Mouse (Mus musculus): ENCODE results near the gene Hoxc11. TPM values are rescaled to one million over a fixed set of nuclear protein-coding genes. Genes with fewer than 3 reads are reported as not detected.

The Hoxc11 gene
- total and polyA plus RNA-seq, 3 experiments: not detected

GRCm38 (mm10) chr15:102991782-102992181 is 37.6 kb downstream of the Hoxc11 start:
- no peaks in the 10 kb centered on the region for H3K79me2 ChIP-seq (ENCODE audit: control insufficient read depth, insufficient read depth, low read length, poor library complexity)
- no peak overlapping the region for H3K9ac ChIP-seq (ENCODE audit: control insufficient read depth, low read depth, low read length, poor library complexity, severe bottlenecking)
- DNase-seq (ENCODE audit: low read depth, low spot score): no peak
- H3K9me3 ChIP-seq (replicated peaks; ENCODE audit: insufficient read depth, low read length): no peaks in the 10 kb centered on the region
- H3K36me3 ChIP-seq (ENCODE audit: control insufficient read depth in 1 of 2, insufficient read depth in 2 of 2, low read length in 2 of 2): peaks cover 0 to 8% of the 10 kb centered on the region in 2 experiments; a peak in 1 of 4 replicates
- no peaks in the 10 kb centered on the region for H3K27me3 ChIP-seq (ENCODE audit: control insufficient read depth in 1 of 2, insufficient read depth in 2 of 2, low read length in 2 of 2)
- no peak overlapping the region for H3K4me3 ChIP-seq (ENCODE audit: control insufficient read depth in 1 of 2, insufficient read depth in 1 of 2, low read depth in 2 of 2, low read length in 2 of 2)
- H3K27ac ChIP-seq (ENCODE audit: control insufficient read depth, low read depth, low read length): no peak overlapping the region
- no peak for TF ChIP-seq RAD21 (IDR thresholded peaks at IDR 0.05; ENCODE audit: low read depth, low read length)
- H3K4me1 ChIP-seq (ENCODE audit: control insufficient read depth in 1 of 2, insufficient read depth in 2 of 2, low read length in 2 of 2): 0 out of 4 replicates have a peak, but pooled peaks cover 0 to 7% of the 10 kb centered on the region in 2 experiments

GRCm38 (mm10) chr15:102992206-102992605 is 38.0 kb downstream of the Hoxc11 start:
- Histone ChIP-seq H3K4me3 (ENCODE audit: control insufficient read depth in 1 of 2, insufficient read depth in 1 of 2, low read depth in 2 of 2, low read length in 2 of 2) (no peak overlapping the region), H3K27ac (ENCODE audit: control insufficient read depth, low read depth, low read length) (no peak overlapping the region), H3K79me2 (ENCODE audit: control insufficient read depth, insufficient read depth, low read length, poor library complexity) (no peaks in the 10 kb centered on the region), H3K4me1 (ENCODE audit: control insufficient read depth in 1 of 2, insufficient read depth in 2 of 2, low read length in 2 of 2) (0 out of 4 replicates have a peak, but pooled peaks cover 0 to 10% of the 10 kb centered on the region in 2 experiments), H3K27me3 (ENCODE audit: control insufficient read depth in 1 of 2, insufficient read depth in 2 of 2, low read length in 2 of 2) (no peaks in the 10 kb centered on the region), H3K36me3 (ENCODE audit: control insufficient read depth in 1 of 2, insufficient read depth in 2 of 2, low read length in 2 of 2) (peaks cover 0 to 11% of the 10 kb centered on the region in 2 experiments; a peak in 1 of 4 replicates), H3K9me3 (replicated peaks; ENCODE audit: insufficient read depth, low read length) (no peaks in the 10 kb centered on the region), H3K9ac (ENCODE audit: control insufficient read depth, low read depth, low read length, poor library complexity, severe bottlenecking) (no peak overlapping the region)
- TF ChIP-seq GABPA (IDR thresholded peaks at IDR 0.05; ENCODE audit: low read depth, low read length) (no peak), ELF1 (IDR thresholded peaks at IDR 0.05; ENCODE audit: low read depth, low read length) (no peak), MEF2A (IDR thresholded peaks at IDR 0.05; ENCODE audit: extremely low read depth, insufficient replicate concordance, low read depth, low read length, poor library complexity, severe bottlenecking) (no peak), ETS1 (IDR thresholded peaks at IDR 0.05; ENCODE audit: low read depth, low read length) (no peak), BHLHE40 (IDR thresholded peaks at IDR 0.05; ENCODE audit: borderline replicate concordance, low read depth, low read length) (no peak), SIN3A (IDR thresholded peaks at IDR 0.05; ENCODE audit: low read length) (no peak), RCOR1 (IDR thresholded peaks at IDR 0.05; ENCODE audit: low read depth, low read length) (no peak), RAD21 (IDR thresholded peaks at IDR 0.05; ENCODE audit: low read depth, low read length) (no peak), ZMIZ1 (IDR thresholded peaks at IDR 0.05; ENCODE audit: low read depth, low read length) (no peak), ZNF384 (IDR thresholded peaks at IDR 0.05; ENCODE audit: low read depth, low read length) (no peak), GATA1 (IDR thresholded peaks at IDR 0.05; ENCODE audit: low read depth, low read length) (no peak), NRF1 (IDR thresholded peaks at IDR 0.05; ENCODE audit: insufficient read depth, low read depth, low read length, poor library complexity, severe bottlenecking) (no peak), MYC (IDR thresholded peaks at IDR 0.05; ENCODE audit: low read depth, low read length) (no peak), TAL1 (IDR thresholded peaks at IDR 0.05; ENCODE audit: low read length) (no peak), POLR2AphosphoS5 (IDR thresholded peaks at IDR 0.05; ENCODE audit: borderline replicate concordance, low read depth, low read length) (no peak), POLR2AphosphoS2 (IDR thresholded peaks at IDR 0.05; ENCODE audit: low read length) (no peak), JUND (IDR thresholded peaks at IDR 0.05; ENCODE audit: low read depth, low read length) (no peak), MAZ (IDR thresholded peaks at IDR 0.05; ENCODE audit: low read depth, low read length) (no peak)
- DNase-seq (ENCODE audit: low read depth, low spot score): no peak
